Mouse (Mus musculus): ENCODE data around the gene Gas2l1. TPM values are rescaled to one million over a fixed set of nuclear protein-coding genes. Genes with fewer than 3 reads are reported as not detected.

Gene Gas2l1
- polyA plus RNA-seq, 2 experiments = 10.9 to 12.1 TPM

GRCm38 (mm10) chr11:5052200-5052854, 12.8 kb downstream of the Gas2l1 start:
- H3K9ac ChIP-seq (replicated peaks) = no peak overlapping the region
- H3K4me1 ChIP-seq (replicated peaks; ENCODE audit: control insufficient read depth in 2 of 2, insufficient read depth in 2 of 2, low read length in 1 of 2) = no peaks in the 10 kb centered on the region
- TF ChIP-seq EP300 (IDR thresholded peaks at IDR 0.05; ENCODE audit: low read depth) (no peak), CTCF (IDR thresholded peaks at IDR 0.05; ENCODE audit: low read depth) (no peak)
- H3K4me3 ChIP-seq (ENCODE audit: insufficient read depth in 1 of 2, low read depth in 2 of 2, low read length in 2 of 2) = no peak overlapping the region
- H3K9me3 ChIP-seq (ENCODE audit: control insufficient read depth, low read length) = no peaks in the 10 kb centered on the region
- DNase-seq (ENCODE audit: low read depth in 3 of 3, low spot score in 3 of 3) = no peak
- no peak overlapping the region for H3K27ac ChIP-seq
- ATAC-seq (ENCODE audit: insufficient read depth) = no peak
- no peaks in the 10 kb centered on the region for H3K36me3 ChIP-seq (replicated peaks; ENCODE audit: control insufficient read depth, insufficient read depth, low read depth)
- no peak overlapping the region for H3K4me2 ChIP-seq (ENCODE audit: low read depth)
- WGBS (ENCODE audit: insufficient replicate concordance) = 54% methylated on average over 10 of the region's 10 CpGs
- peaks cover 22% of the 10 kb centered on the region for H3K27me3 ChIP-seq (ENCODE audit: control insufficient read depth, insufficient read depth, low read length)

GRCm38 (mm10) chr11:5051629-5052028, 13.5 kb downstream of the Gas2l1 start:
- Histone ChIP-seq H3K36me3 (replicated peaks; ENCODE audit: control insufficient read depth, insufficient read depth, low read depth) (no peaks in the 10 kb centered on the region), H3K4me1 (replicated peaks; ENCODE audit: control insufficient read depth in 2 of 2, insufficient read depth in 2 of 2, low read length in 1 of 2) (no peaks in the 10 kb centered on the region), H3K4me3 (ENCODE audit: insufficient read depth in 1 of 2, low read depth in 2 of 2, low read length in 2 of 2) (no peak overlapping the region), H3K27me3 (ENCODE audit: control insufficient read depth, insufficient read depth, low read length) (peaks cover 15% of the 10 kb centered on the region), H3K4me2 (ENCODE audit: low read depth) (no peak overlapping the region), H3K27ac (no peak overlapping the region), H3K9ac (replicated peaks) (no peak overlapping the region), H3K9me3 (ENCODE audit: control insufficient read depth, low read length) (no peaks in the 10 kb centered on the region)
- no peak for ATAC-seq (ENCODE audit: insufficient read depth)
- TF ChIP-seq CTCF (IDR thresholded peaks at IDR 0.05; ENCODE audit: low read depth) (no peak), EP300 (IDR thresholded peaks at IDR 0.05; ENCODE audit: low read depth) (no peak)
- DNase-seq (ENCODE audit: low read depth in 3 of 3, low spot score in 3 of 3) = no peak
- WGBS (ENCODE audit: insufficient replicate concordance) = 72% methylated on average over 10 of the region's 10 CpGs

- Histone ChIP-seq H3K4me1 (replicated peaks; ENCODE audit: control insufficient read depth in 2 of 2, insufficient read depth in 2 of 2, low read length in 1 of 2) (no peaks in the 10 kb centered on the region), H3K9ac (replicated peaks) (no peak overlapping the region), H3K9me3 (ENCODE audit: control insufficient read depth, low read length) (no peaks in the 10 kb centered on the region), H3K27ac (no peak overlapping the region), H3K4me3 (ENCODE audit: insufficient read depth in 1 of 2, low read depth in 2 of 2, low read length in 2 of 2) (no peak overlapping the region), H3K36me3 (replicated peaks; ENCODE audit: control insufficient read depth, insufficient read depth, low read depth) (peaks cover 8% of the 10 kb centered on the region), H3K27me3 (ENCODE audit: control insufficient read depth, insufficient read depth, low read length) (no peaks in the 10 kb centered on the region), H3K4me2 (ENCODE audit: low read depth) (no peak overlapping the region)
- no peak for TF ChIP-seq EP300 (IDR thresholded peaks at IDR 0.05; ENCODE audit: low read depth)
- no peak for TF ChIP-seq CTCF (IDR thresholded peaks at IDR 0.05; ENCODE audit: low read depth)
- DNase-seq (ENCODE audit: low read depth in 3 of 3, low spot score in 3 of 3) (no peak), ATAC-seq (ENCODE audit: insufficient read depth) (no peak)
- WGBS (ENCODE audit: insufficient replicate concordance) = 38% methylated on average over 12 of the region's 12 CpGs
Measured at GRCm38 (mm10) chr11:5046321-5046926, 18.7 kb downstream of the Gas2l1 start.

GRCm38 (mm10) chr11:5042645-5043381, 22.3 kb downstream of the Gas2l1 start:
- WGBS (ENCODE audit: insufficient replicate concordance) = 71% methylated on average over 8 of the region's 8 CpGs
- H3K4me1 ChIP-seq (replicated peaks; ENCODE audit: control insufficient read depth in 2 of 2, insufficient read depth in 2 of 2, low read length in 1 of 2) = no peaks in the 10 kb centered on the region
- no peak for TF ChIP-seq EP300 (IDR thresholded peaks at IDR 0.05; ENCODE audit: low read depth)
- TF ChIP-seq CTCF (IDR thresholded peaks at IDR 0.05; ENCODE audit: low read depth) = no peak
- no peak for ATAC-seq (ENCODE audit: insufficient read depth)
- H3K27ac ChIP-seq = no peak overlapping the region
- H3K36me3 ChIP-seq (replicated peaks; ENCODE audit: control insufficient read depth, insufficient read depth, low read depth) = peaks cover 31% of the 10 kb centered on the region
- H3K27me3 ChIP-seq (ENCODE audit: control insufficient read depth, insufficient read depth, low read length) = no peaks in the 10 kb centered on the region
- no peak overlapping the region for H3K9ac ChIP-seq (replicated peaks)
- DNase-seq (ENCODE audit: low read depth in 3 of 3, low spot score in 3 of 3) = no peak
- H3K4me3 ChIP-seq (ENCODE audit: insufficient read depth in 1 of 2, low read depth in 2 of 2, low read length in 2 of 2) = no peak overlapping the region
- H3K4me2 ChIP-seq (ENCODE audit: low read depth) = no peak overlapping the region
- H3K9me3 ChIP-seq (ENCODE audit: control insufficient read depth, low read length) = no peaks in the 10 kb centered on the region

- H3K27ac ChIP-seq = no peak overlapping the region
- peaks cover 45% of the 10 kb centered on the region for H3K36me3 ChIP-seq (replicated peaks; ENCODE audit: control insufficient read depth, insufficient read depth, low read depth)
- no peaks in the 10 kb centered on the region for H3K9me3 ChIP-seq (ENCODE audit: control insufficient read depth, low read length)
- no peaks in the 10 kb centered on the region for H3K4me1 ChIP-seq (replicated peaks; ENCODE audit: control insufficient read depth in 2 of 2, insufficient read depth in 2 of 2, low read length in 1 of 2)
- no peak for TF ChIP-seq EP300 (IDR thresholded peaks at IDR 0.05; ENCODE audit: low read depth)
- H3K4me3 ChIP-seq (ENCODE audit: insufficient read depth in 1 of 2, low read depth in 2 of 2, low read length in 2 of 2) = no peak overlapping the region
- no peak overlapping the region for H3K9ac ChIP-seq (replicated peaks)
- no peaks in the 10 kb centered on the region for H3K27me3 ChIP-seq (ENCODE audit: control insufficient read depth, insufficient read depth, low read length)
- H3K4me2 ChIP-seq (ENCODE audit: low read depth) = no peak overlapping the region
- ATAC-seq (ENCODE audit: insufficient read depth) (no peak), DNase-seq (ENCODE audit: low read depth in 3 of 3, low spot score in 3 of 3) (no peak)
- WGBS (ENCODE audit: insufficient replicate concordance) = 82% methylated on average over 18 of the region's 18 CpGs
Measured at GRCm38 (mm10) chr11:5041144-5041780, 23.9 kb downstream of the Gas2l1 start.
